In the genomic region with DNA sequence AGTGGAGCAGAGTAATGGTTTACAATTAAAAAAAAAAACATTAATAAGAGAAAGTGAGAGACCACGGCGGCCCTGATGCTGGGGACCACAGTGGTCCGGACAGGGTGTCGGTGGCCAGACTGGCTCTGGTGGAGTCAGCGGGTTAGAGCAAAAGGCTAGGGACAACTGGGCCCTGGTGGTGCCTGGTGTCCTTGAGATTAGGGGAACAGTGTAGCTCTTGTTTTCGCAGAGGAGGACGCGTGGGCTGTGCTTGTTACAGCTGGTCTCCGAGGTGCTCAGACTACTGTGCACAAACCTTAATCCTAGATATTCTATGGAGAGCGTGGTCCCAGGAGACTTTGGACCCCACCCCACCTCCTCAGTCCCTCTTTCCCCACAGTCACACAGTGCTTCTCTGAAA, we compare ENCODE assay signal across 16 mouse cellular contexts.
DNase-seq lines count a peak whose midpoint lies in the region; ATAC-seq lines count a peak whose summit lies in the region.
"Had no signal": no experiment of that assay in that cellular context is flagged by ENCODE, and none has a peak within 500 bp of the region (broad histone marks: within the 10 kb centered on the region; RNA-seq: fewer than 3 reads in every experiment).

No protein-coding gene starts in this region.

- H3K36me3 ChIP-seq in forebrain, embryonic 10.5 days (replicated peaks) = no peaks in the 10 kb centered on the region
- H3K36me3 ChIP-seq in forebrain, embryonic 15.5 days = no peaks in the 10 kb centered on the region
- H3K36me3 ChIP-seq in midbrain, embryonic 11.5 days (ENCODE audit: control insufficient read depth, insufficient read depth, low read length) = no peaks in the 10 kb centered on the region
- no peaks in the 10 kb centered on the region for H3K36me3 ChIP-seq in midbrain, embryonic 15.5 days (replicated peaks)
- H3K36me3 ChIP-seq in limb, embryonic 10.5 days = no peaks in the 10 kb centered on the region

- H3K9me3 ChIP-seq in forebrain, embryonic 10.5 days = no peaks in the 10 kb centered on the region
- H3K9me3 ChIP-seq in forebrain, embryonic 15.5 days = no peaks in the 10 kb centered on the region
- no peaks in the 10 kb centered on the region for H3K9me3 ChIP-seq in midbrain, embryonic 11.5 days (ENCODE audit: control insufficient read depth, low read length)
- no peaks in the 10 kb centered on the region for H3K9me3 ChIP-seq in midbrain, embryonic 15.5 days
- no peaks in the 10 kb centered on the region for H3K9me3 ChIP-seq in limb, embryonic 10.5 days (replicated peaks)

- peak overlapping the region; percentile 64; the same call in 1 of the 2 replicates for H3K27ac ChIP-seq in forebrain, embryonic 10.5 days
- H3K27ac ChIP-seq in forebrain, embryonic 15.5 days (replicated peaks) = no peak overlapping the region
- no peak overlapping the region for H3K27ac ChIP-seq in midbrain, embryonic 11.5 days (ENCODE audit: low read depth, low read length)
- no peak overlapping the region for H3K27ac ChIP-seq in midbrain, embryonic 15.5 days
- peak overlapping the region; percentile 84 for H3K27ac ChIP-seq in limb, embryonic 10.5 days
- H3K27ac ChIP-seq: gastrocnemius, adult 2 months; liver, embryonic 14.5 days; stomach, postnatal 0 days had no signal

- no peak overlapping the region for H3K4me2 ChIP-seq in forebrain, embryonic 15.5 days (replicated peaks)
- no peak overlapping the region for H3K4me2 ChIP-seq in midbrain, embryonic 11.5 days
- no peak overlapping the region for H3K4me2 ChIP-seq in midbrain, embryonic 15.5 days

- no peak overlapping the region for H3K9ac ChIP-seq in forebrain, embryonic 15.5 days (replicated peaks)
- H3K9ac ChIP-seq in midbrain, embryonic 11.5 days (ENCODE audit: low read length) = no peak overlapping the region
- no peak overlapping the region for H3K9ac ChIP-seq in midbrain, embryonic 15.5 days
- H3K9ac ChIP-seq: liver, embryonic 14.5 days had no signal

- 33% methylated on average over 10 of the region's 10 CpGs for WGBS in forebrain, embryonic 10.5 days
- WGBS in forebrain, embryonic 15.5 days = 24% methylated on average over 10 of the region's 10 CpGs
- WGBS in midbrain, embryonic 11.5 days = 62% methylated on average over 10 of the region's 10 CpGs
- WGBS in midbrain, embryonic 15.5 days = 53% methylated on average over 10 of the region's 10 CpGs
- WGBS in limb, embryonic 10.5 days = 39% methylated on average over 10 of the region's 10 CpGs

- H3K4me1 ChIP-seq in forebrain, embryonic 10.5 days = peaks cover 28% of the 10 kb centered on the region
- H3K4me1 ChIP-seq in forebrain, embryonic 15.5 days = peaks cover 15% of the 10 kb centered on the region
- H3K4me1 ChIP-seq in midbrain, embryonic 11.5 days (ENCODE audit: control insufficient read depth, insufficient read depth, low read length) = peaks cover 9% of the 10 kb centered on the region
- peaks cover 10% of the 10 kb centered on the region; the same call in 1 of the 2 replicates for H3K4me1 ChIP-seq in midbrain, embryonic 15.5 days
- H3K4me1 ChIP-seq in limb, embryonic 10.5 days = peaks cover 37% of the 10 kb centered on the region

- no peak overlapping the region for H3K4me3 ChIP-seq in forebrain, embryonic 10.5 days
- H3K4me3 ChIP-seq in forebrain, embryonic 15.5 days = no peak overlapping the region
- no peak overlapping the region for H3K4me3 ChIP-seq in midbrain, embryonic 11.5 days (ENCODE audit: low read depth, low read length)
- no peak overlapping the region for H3K4me3 ChIP-seq in midbrain, embryonic 15.5 days
- 0 out of 2 replicates have a peak overlapping the region, but pooled peaks have one; percentile 9 for H3K4me3 ChIP-seq in limb, embryonic 10.5 days
- H3K4me3 ChIP-seq: erythroblast, embryonic 14.5 days; gastrocnemius, adult 2 months had no signal

- H3K27me3 ChIP-seq in forebrain, embryonic 10.5 days (ENCODE audit: poor library complexity, severe bottlenecking) = peaks cover 100% of the 10 kb centered on the region
- H3K27me3 ChIP-seq in forebrain, embryonic 15.5 days = peaks cover 72% of the 10 kb centered on the region
- H3K27me3 ChIP-seq in midbrain, embryonic 11.5 days (ENCODE audit: control insufficient read depth, insufficient read depth, low read length) = peaks cover 41% of the 10 kb centered on the region
- peaks cover 73% of the 10 kb centered on the region for H3K27me3 ChIP-seq in midbrain, embryonic 15.5 days (replicated peaks)
- peaks cover 75% of the 10 kb centered on the region for H3K27me3 ChIP-seq in limb, embryonic 10.5 days (ENCODE audit: low read depth, poor library complexity, severe bottlenecking)

- DNase-seq in forebrain, embryonic 10.5 days (ENCODE audit: extremely low spot score, low spot score) = peak; percentile 42
- DNase-seq in midbrain, embryonic 11.5 days (ENCODE audit: low spot score, missing footprints) = no peak
- no peak for DNase-seq in limb, embryonic 10.5 days (ENCODE audit: low spot score)
- DNase-seq in testis, postnatal 10 days (ENCODE audit: low spot score) = peak; percentile 59
- no peak for DNase-seq in Muller cell, postnatal 12 days (ENCODE audit: inconsistent ontology term)
- DNase-seq in spleen, postnatal 36 days (ENCODE audit: low spot score in 2 of 2) = no peak
- DNase-seq: cerebellum, postnatal 25 days; gastrocnemius, adult 2 months; kidney, postnatal 25 days; layer of hippocampus, postnatal 36 days; lung, postnatal 36 days had no signal

- ATAC-seq in forebrain, embryonic 15.5 days (replicated peaks) = no peak
- ATAC-seq in midbrain, embryonic 11.5 days (ENCODE audit: low FRiP score) = peak; percentile 30; the same call in 1 of the 2 replicates
- no peak for ATAC-seq in midbrain, embryonic 15.5 days (replicated peaks)

Comparison
In these comparisons a context has a peak if more than half of its experiments do, and no peak if none do; other contexts are left out.
1. H3K27ac ChIP-seq: peak in forebrain, embryonic 10.5 days (single experiment) and limb, embryonic 10.5 days (single experiment); none in forebrain, embryonic 15.5 days (single experiment), midbrain, embryonic 11.5 days (single experiment) and midbrain, embryonic 15.5 days (single experiment).
2. DNase-seq: peak in forebrain, embryonic 10.5 days (single experiment) and testis, postnatal 10 days (single experiment); none in midbrain, embryonic 11.5 days (single experiment), limb, embryonic 10.5 days (single experiment), Muller cell, postnatal 12 days (single experiment) and spleen, postnatal 36 days (0 of 2).